Mouse (Mus musculus) layer of hippocampus, adult 6 months (tissue): ENCODE data around the gene Siah1a. TPM values are rescaled to one million over a fixed set of nuclear protein-coding genes. Genes with fewer than 3 reads are reported as not detected.

Experiments
- long read RNA-seq, 2 experiments: library from polyadenylated mRNA; unstranded; transcript quantifications; one replicate each; pipeline ENCODE4 v2.0.0; 2019 to 2020
- polyA plus RNA-seq: library from polyadenylated mRNA; unstranded; fragments of <200 nt; fragmentation: Nextera tagmentation; gene quantifications from 2 replicates; pipeline ENCODE4 v1.2.3, GENCODE M21; 2021

The Siah1a gene
- polyA plus RNA-seq, result 3.5 and 5.5 TPM in 2 replicates
- long read RNA-seq, experiment 1, partial matches to known transcripts, result 0 of 8 reads
- long read RNA-seq, experiment 1, other reads (novel, unspliced or antisense), result 6 of 8 reads
- long read RNA-seq, experiment 2, transcript Siah1a-201 (2 exons, 1,968 nt), result major isoform, 12 of 13 reads
- long read RNA-seq, experiment 2, partial matches to known transcripts, result 0 of 13 reads
- long read RNA-seq, experiment 2, other reads (novel, unspliced or antisense), result 1 of 13 reads

GRCm38 (mm10) chr8:86745221-86745934, at the start of gene Siah1a, which contains the start of gene Gm10638:
TSS of gene Siah1a (minus strand) at chr8:86745934.
TSS of gene Gm10638 (plus strand) at chr8:86745699.

Other genes starting within 250 kb of the Siah1a start
- 0.13 and 0.14 TPM in 2 replicates for gene Abcc12, start 165.2 kb downstream of the Siah1a start, polyA plus RNA-seq
- gene Lonp2, start 121.9 kb downstream of the Siah1a start, polyA plus RNA-seq, result 61.6 and 66.4 TPM in 2 replicates
- gene Gm10638, start 235 bp downstream of the Siah1a start, polyA plus RNA-seq, result 0.33 and 0.64 TPM in 2 replicates
- gene N4bp1, start 139.3 kb upstream of the Siah1a start, polyA plus RNA-seq, result 4.9 TPM in 2 replicates